Mouse (Mus musculus) kidney, adult 2 months (tissue): Measurements from ENCODE around the gene Hoxc5. TPM values are rescaled to one million over a fixed set of nuclear protein-coding genes. Genes with fewer than 3 reads are reported as not detected.

ENCODE experiments used
- DNase-seq: peaks from one replicate; pipeline ENCODE4 v3.0.0; 2021
- H3K27ac ChIP-seq: fragments of 200-500 bp; 2 replicates; pipeline ENCODE4 v1.5.1; 2012; ENCODE audit warnings: low read depth, low read length, control low read depth, inconsistent platforms; ENCODE audit not compliant: insufficient read depth
- H3K27me3 ChIP-seq: fragments of 200-500 bp; replicated peaks from 2 replicates; pipeline ENCODE4 v1.6.1; 2012; ENCODE audit warnings: mild to moderate bottlenecking, moderate library complexity, low read length, inconsistent platforms; ENCODE audit not compliant: control insufficient read depth, insufficient read depth
- H3K36me3 ChIP-seq: fragments of 200-500 bp; 2 replicates; pipeline ENCODE4 v1.6.1; 2012; ENCODE audit warnings: mild to moderate bottlenecking, moderate library complexity, low read length, inconsistent platforms; ENCODE audit not compliant: control insufficient read depth, insufficient read depth
- H3K4me1 ChIP-seq: fragments of 200-500 bp; 2 replicates; pipeline ENCODE4 v1.6.1; 2011; ENCODE audit warnings: low read length; ENCODE audit not compliant: control insufficient read depth, insufficient read depth
- H3K4me3 ChIP-seq: fragments of 200-500 bp; 2 replicates; pipeline ENCODE4 v1.5.1; 2011; ENCODE audit warnings: mild to moderate bottlenecking, low read depth, low read length, control low read depth; ENCODE audit not compliant: insufficient read depth
- CTCF ChIP-seq: fragments of 200-500 bp; conservative IDR thresholded peaks from 2 replicates; pipeline ENCODE4 v1.5.1; 2011; ENCODE audit warnings: low read depth, mild to moderate bottlenecking, control low read depth, low read length, moderate library complexity, mixed read lengths; ENCODE audit not compliant: insufficient read depth, insufficient read length
- POLR2A ChIP-seq: fragments of 200-500 bp; IDR thresholded peaks from one replicate; pipeline ENCODE4 v1.6.1; 2011; ENCODE audit warnings: low read depth, low read length, control low read depth
- WGBS: fragments of 180-500 bp; shearing (Covaris S2); methylation state at CpG from one replicate; pipeline ENCODE4 v1.1.7; 2018; 5-methylcytosine and 5-hydroxymethylcytosine counted together
- polyA plus RNA-seq: library from polyadenylated mRNA; depleted of rRNA; stranded (reverse); fragments of >200 nt; gene quantifications from 2 replicates; pipeline ENCODE4 v1.2.3, GENCODE M21; 2012

The Hoxc5 gene
- polyA plus RNA-seq, 1 experiment, result 4.0 TPM

DNA sequence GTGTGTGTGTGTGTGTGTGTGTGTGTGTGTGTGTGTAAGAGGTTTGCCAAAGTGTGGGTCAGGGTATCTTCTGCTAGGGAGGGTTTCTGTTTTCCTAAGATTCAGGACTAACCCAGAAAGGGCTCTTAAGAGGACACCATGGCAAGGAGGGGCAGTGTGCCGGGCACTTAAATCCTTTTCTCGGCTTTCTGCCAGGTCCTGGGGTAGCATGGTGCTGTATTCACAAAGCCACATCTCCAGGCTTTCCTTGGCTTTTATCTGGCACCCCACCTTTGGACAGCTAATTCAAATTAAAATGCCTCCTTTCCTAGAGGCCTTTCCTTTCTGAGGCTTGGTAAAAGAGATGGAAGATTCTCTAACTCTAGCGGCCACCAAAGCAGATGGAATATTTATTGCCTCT, 72.4 kb downstream of the Hoxc5 start:
- no peaks in the 10 kb centered on the region for H3K27me3 ChIP-seq
- no peak for TF ChIP-seq CTCF
- no peak for TF ChIP-seq POLR2A
- no peak overlapping the region for H3K4me3 ChIP-seq
- no peak overlapping the region for H3K27ac ChIP-seq
- WGBS, result 61% methylated on average over 3 of the region's 3 CpGs
- no peak for DNase-seq
- H3K36me3 ChIP-seq, result no peaks in the 10 kb centered on the region
- peaks cover 5% of the 10 kb centered on the region; the same call in 1 of the 2 replicates for H3K4me1 ChIP-seq

DNA sequence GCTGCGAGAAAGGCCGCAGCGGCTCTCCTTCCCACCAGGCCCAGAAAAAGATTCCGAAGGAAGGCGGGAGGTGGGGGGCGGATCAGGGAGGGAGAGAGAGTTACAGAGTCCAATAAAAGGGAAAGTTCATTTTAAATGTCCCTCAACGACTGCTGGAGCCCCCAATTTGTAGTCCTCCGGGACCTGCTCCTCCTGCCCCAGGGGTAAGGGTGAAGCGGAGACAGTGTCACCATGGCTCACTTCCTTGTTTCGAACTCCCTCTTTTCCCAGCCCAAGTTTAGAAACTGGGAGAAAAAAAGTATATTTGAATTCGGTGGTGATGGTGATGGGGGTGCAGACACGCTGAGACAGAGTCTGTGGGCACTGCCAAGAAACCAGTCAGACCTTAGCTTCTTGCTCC, 73.4 kb downstream of the Hoxc5 start:
- no peak overlapping the region for H3K27ac ChIP-seq
- H3K27me3 ChIP-seq, result no peaks in the 10 kb centered on the region
- no peak overlapping the region for H3K4me3 ChIP-seq
- H3K36me3 ChIP-seq, result no peaks in the 10 kb centered on the region
- H3K4me1 ChIP-seq, result peaks cover 5% of the 10 kb centered on the region; the same call in 1 of the 2 replicates
- no peak for DNase-seq
- 50% methylated on average over 12 of the region's 12 CpGs for WGBS
- TF ChIP-seq POLR2A, result no peak
- no peak for TF ChIP-seq CTCF

DNA sequence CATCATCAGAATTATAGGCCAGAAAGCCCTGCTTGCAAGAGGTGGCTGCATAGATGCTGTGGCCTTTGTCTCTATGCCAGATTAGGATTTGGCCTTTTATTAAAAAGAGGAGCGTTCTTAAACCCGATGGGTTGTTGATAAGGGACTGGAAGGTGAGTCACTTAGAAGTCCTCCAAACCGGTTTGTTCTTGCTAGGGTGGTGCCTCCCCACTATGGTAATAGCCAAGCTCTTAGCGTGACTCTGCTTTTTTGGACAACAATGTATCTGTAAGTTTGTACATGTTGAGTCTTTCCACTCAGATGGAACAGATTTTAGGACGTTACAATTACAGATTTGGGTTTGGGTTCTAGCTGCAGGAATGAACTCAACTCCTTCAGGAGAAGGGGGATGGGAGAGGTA, 74.4 kb downstream of the Hoxc5 start:
- no peaks in the 10 kb centered on the region for H3K36me3 ChIP-seq
- no peak for DNase-seq
- peaks cover 5% of the 10 kb centered on the region; the same call in 1 of the 2 replicates for H3K4me1 ChIP-seq
- H3K27me3 ChIP-seq, result no peaks in the 10 kb centered on the region
- no peak for TF ChIP-seq CTCF
- TF ChIP-seq POLR2A, result no peak
- WGBS, result 53% methylated on average over 5 of the region's 5 CpGs
- H3K27ac ChIP-seq, result no peak overlapping the region
- no peak overlapping the region for H3K4me3 ChIP-seq

DNA sequence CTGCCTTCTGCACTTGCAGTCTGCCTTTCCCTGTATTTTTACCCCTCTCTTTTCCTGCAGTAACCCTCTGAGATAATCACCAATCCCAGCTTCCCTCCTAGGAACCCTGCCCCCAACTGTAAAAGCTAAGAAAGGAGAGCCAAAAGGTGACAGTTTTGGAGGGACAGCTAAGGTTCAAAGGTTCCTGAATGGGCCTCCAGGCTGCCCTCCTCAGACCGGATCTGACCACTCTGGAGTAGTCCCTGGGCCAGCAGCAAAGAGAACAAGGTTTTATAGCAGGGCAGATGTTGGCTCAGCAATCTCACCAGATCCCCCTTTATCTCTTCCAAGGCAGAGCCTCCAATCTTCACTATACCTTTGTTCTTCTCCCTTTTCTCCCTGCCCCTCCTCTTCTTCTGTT, 75.0 kb downstream of the Hoxc5 start:
- peaks cover 5% of the 10 kb centered on the region; the same call in 1 of the 2 replicates for H3K4me1 ChIP-seq
- TF ChIP-seq POLR2A, result no peak
- no peak for TF ChIP-seq CTCF
- no peak overlapping the region for H3K4me3 ChIP-seq
- peak; percentile 43 for DNase-seq
- WGBS, result 27% methylated on average over 1 of the region's 1 CpGs
- H3K27me3 ChIP-seq, result no peaks in the 10 kb centered on the region
- H3K36me3 ChIP-seq, result no peaks in the 10 kb centered on the region
- H3K27ac ChIP-seq, result no peak overlapping the region

DNA sequence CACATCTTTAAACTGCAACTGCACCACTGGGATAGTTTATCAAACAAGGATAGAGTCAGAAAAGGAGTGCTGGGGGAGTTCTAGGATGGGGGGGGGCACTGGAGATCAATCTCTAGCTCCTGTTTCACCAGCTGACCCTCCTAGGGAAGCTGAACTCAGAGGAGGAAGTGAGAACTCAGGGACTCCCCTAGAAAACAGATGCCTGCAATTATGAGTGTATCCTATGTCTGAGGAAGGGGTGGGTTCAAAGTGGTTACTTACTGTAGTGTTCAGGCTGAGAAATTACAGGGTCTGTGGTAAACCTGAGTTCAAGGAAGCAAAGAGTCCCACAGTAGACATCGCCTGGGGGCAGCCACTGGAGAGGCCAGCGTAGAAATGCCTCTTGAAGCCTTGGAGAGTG, 84.4 kb downstream of the Hoxc5 start:
- Histone ChIP-seq H3K36me3 (no peaks in the 10 kb centered on the region), H3K4me3 (no peak overlapping the region), H3K4me1 (peaks cover 5% of the 10 kb centered on the region; the same call in 1 of the 2 replicates), H3K27me3 (no peaks in the 10 kb centered on the region), H3K27ac (no peak overlapping the region)
- no peak for DNase-seq
- WGBS, result 91% methylated on average over 2 of the region's 2 CpGs
- TF ChIP-seq POLR2A (no peak), CTCF (no peak)

DNA sequence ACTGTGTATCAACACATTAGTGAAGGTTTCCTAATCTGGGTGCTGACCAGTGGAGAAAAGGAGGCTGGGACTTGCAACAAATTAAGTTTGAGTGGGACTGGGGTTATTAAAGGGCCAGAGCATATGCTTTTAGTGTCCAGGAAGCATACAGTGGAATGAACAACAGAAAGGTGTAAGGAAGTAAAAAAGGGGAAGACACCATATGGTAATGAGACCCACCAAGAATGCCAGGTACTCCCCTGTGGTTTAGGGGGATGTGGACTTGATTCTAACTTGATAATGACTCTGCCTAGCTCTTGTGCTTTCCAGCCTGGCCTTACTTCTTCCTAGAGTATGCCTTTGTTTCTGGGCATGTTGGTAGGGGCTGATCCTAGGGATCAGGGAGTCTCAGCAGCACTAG, 86.0 kb downstream of the Hoxc5 start:
- Histone ChIP-seq H3K36me3 (no peaks in the 10 kb centered on the region), H3K27ac (no peak overlapping the region), H3K27me3 (no peaks in the 10 kb centered on the region), H3K4me3 (no peak overlapping the region), H3K4me1 (peaks cover 5% of the 10 kb centered on the region; the same call in 1 of the 2 replicates)
- DNase-seq, result no peak
- TF ChIP-seq CTCF, result no peak
- TF ChIP-seq POLR2A, result no peak

DNA sequence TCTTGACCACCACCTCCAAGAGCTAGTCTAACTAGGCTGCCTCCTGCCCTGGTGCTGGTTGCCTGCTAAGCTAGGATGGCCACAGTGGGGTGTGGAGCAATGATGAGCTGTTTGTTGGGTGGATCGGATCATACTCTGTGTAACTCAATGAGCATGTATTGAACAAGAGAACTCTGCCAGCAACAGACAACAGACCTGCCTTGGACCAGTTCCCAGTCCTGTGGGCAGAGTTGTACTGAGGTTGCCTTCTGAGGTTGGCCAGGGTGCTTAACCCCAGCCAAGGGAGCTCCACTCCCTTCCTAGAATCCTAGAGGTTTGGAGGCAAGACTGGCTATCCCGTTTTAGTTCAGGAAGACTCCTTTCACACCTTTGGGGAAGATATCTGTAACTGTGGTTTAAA, 89.2 kb downstream of the Hoxc5 start:
- Histone ChIP-seq H3K36me3 (no peaks in the 10 kb centered on the region), H3K27ac (no peak overlapping the region), H3K4me1 (peaks cover 5% of the 10 kb centered on the region; the same call in 1 of the 2 replicates), H3K27me3 (no peaks in the 10 kb centered on the region), H3K4me3 (no peak overlapping the region)
- DNase-seq, result peak; percentile 63
- TF ChIP-seq POLR2A (no peak), CTCF (no peak)
- 53% methylated on average over 2 of the region's 2 CpGs for WGBS
